In genomic region chr13:91175347-91175746, GRCm38 (mm10) we compare ENCODE assay signal across 20 mouse cellular contexts. TPM values are rescaled to one million over a fixed set of nuclear protein-coding genes. Genes with fewer than 3 reads are reported as not detected.
A peak's percentile ranks its signal among the peaks of the same experiment; 100 is the strongest.
DNase-seq lines count a peak whose midpoint lies in the region; ATAC-seq and TF ChIP-seq lines count a peak whose summit lies in the region.
"Had no signal": no experiment of that assay in that cellular context is flagged by ENCODE, and none has a peak within 500 bp of the region (broad histone marks: within the 10 kb centered on the region; RNA-seq: fewer than 3 reads in every experiment).

No protein-coding gene starts in this region.

- H3K4me2 ChIP-seq in forebrain, embryonic 12.5 days: no peak overlapping the region
- no peak overlapping the region for H3K4me2 ChIP-seq in intestine, postnatal 0 days (replicated peaks; ENCODE audit: low read depth)
- H3K4me2 ChIP-seq: embryonic facial prominence, embryonic 15.5 days; midbrain, embryonic 15.5 days had no signal

- peak overlapping the region; percentile 68 for H3K27ac ChIP-seq in forebrain, embryonic 10.5 days
- H3K27ac ChIP-seq in forebrain, embryonic 12.5 days: no peak overlapping the region
- no peak overlapping the region for H3K27ac ChIP-seq in intestine, postnatal 0 days (ENCODE audit: low read depth, low read length)
- H3K27ac ChIP-seq: embryonic facial prominence, embryonic 15.5 days; kidney, postnatal 0 days; left cerebral cortex, adult 2 months; midbrain, embryonic 15.5 days had no signal

- DNase-seq in forebrain, embryonic 10.5 days (ENCODE audit: extremely low spot score, low spot score): no peak
- peak; percentile 90 for DNase-seq in brain, adult 2 months (ENCODE audit: low read depth, low spot score)
- peak; percentile 55 for DNase-seq in cerebellum, adult 8-10 months
- peak; percentile 58 to 59 for DNase-seq in cerebellum, postnatal 36 days
- DNase-seq: adrenal gland, postnatal 25 days; forebrain, postnatal 0 days; layer of hippocampus, adult 9-11 months; lung, postnatal 4 days; right cerebral cortex, adult 18-20 months; right cerebral cortex, postnatal 4 days; thymus, postnatal 25 days had no signal

- H3K27me3 ChIP-seq in forebrain, embryonic 10.5 days (ENCODE audit: poor library complexity, severe bottlenecking): no peaks in the 10 kb centered on the region
- H3K27me3 ChIP-seq in forebrain, embryonic 12.5 days: no peaks in the 10 kb centered on the region
- no peaks in the 10 kb centered on the region for H3K27me3 ChIP-seq in intestine, postnatal 0 days (replicated peaks; ENCODE audit: control insufficient read depth, insufficient read depth, low read length)
- H3K27me3 ChIP-seq: embryonic facial prominence, embryonic 15.5 days; midbrain, embryonic 15.5 days had no signal

- no peak for ATAC-seq in forebrain, embryonic 12.5 days (ENCODE audit: low FRiP score)
- no peak for ATAC-seq in erythroid progenitor cell, adult 5-6 weeks (replicated peaks; ENCODE audit: low FRiP score, poor library complexity, severe bottlenecking)
- ATAC-seq in intestine, postnatal 0 days: no peak
- ATAC-seq: forebrain, postnatal 0 days; hindbrain, embryonic 16.5 days; intestine, embryonic 16.5 days; midbrain, embryonic 15.5 days had no signal

- H3K9me3 ChIP-seq in forebrain, embryonic 10.5 days: no peaks in the 10 kb centered on the region
- H3K9me3 ChIP-seq in forebrain, embryonic 12.5 days: no peaks in the 10 kb centered on the region
- no peaks in the 10 kb centered on the region for H3K9me3 ChIP-seq in intestine, postnatal 0 days (ENCODE audit: control insufficient read depth)
- H3K9me3 ChIP-seq: embryonic facial prominence, embryonic 15.5 days; midbrain, embryonic 15.5 days had no signal

- no peak for TF ChIP-seq CTCF in intestine, postnatal 0 days (IDR thresholded peaks at IDR 0.05; ENCODE audit: low read depth)

- H3K4me1 ChIP-seq in forebrain, embryonic 10.5 days: peaks cover 26% of the 10 kb centered on the region
- peaks cover 22% of the 10 kb centered on the region for H3K4me1 ChIP-seq in forebrain, embryonic 12.5 days
- H3K4me1 ChIP-seq in intestine, postnatal 0 days (replicated peaks; ENCODE audit: control insufficient read depth, insufficient read depth, low read length): no peaks in the 10 kb centered on the region

- H3K36me3 ChIP-seq in forebrain, embryonic 10.5 days (replicated peaks): no peaks in the 10 kb centered on the region
- no peaks in the 10 kb centered on the region for H3K36me3 ChIP-seq in forebrain, embryonic 12.5 days (replicated peaks)
- no peaks in the 10 kb centered on the region for H3K36me3 ChIP-seq in intestine, postnatal 0 days (ENCODE audit: control insufficient read depth, insufficient read depth)
- H3K36me3 ChIP-seq: embryonic facial prominence, embryonic 15.5 days; midbrain, embryonic 15.5 days had no signal

- 63% methylated on average over 3 of the region's 3 CpGs for WGBS in forebrain, embryonic 10.5 days
- WGBS in forebrain, embryonic 12.5 days: 66% methylated on average over 3 of the region's 3 CpGs
- WGBS in intestine, postnatal 0 days: 75% methylated on average over 3 of the region's 3 CpGs

- no peak overlapping the region for H3K4me3 ChIP-seq in forebrain, embryonic 10.5 days
- no peak overlapping the region for H3K4me3 ChIP-seq in forebrain, embryonic 12.5 days (replicated peaks)
- no peak overlapping the region for H3K4me3 ChIP-seq in intestine, postnatal 0 days (ENCODE audit: low read depth, low read length)
- H3K4me3 ChIP-seq: embryonic facial prominence, embryonic 15.5 days; left cerebral cortex, adult 2 months; midbrain, embryonic 15.5 days had no signal

- H3K9ac ChIP-seq in forebrain, embryonic 12.5 days: no peak overlapping the region
- H3K9ac ChIP-seq in intestine, postnatal 0 days (ENCODE audit: low read depth, low read length): no peak overlapping the region
- H3K9ac ChIP-seq: embryonic facial prominence, embryonic 15.5 days; forebrain, postnatal 0 days; midbrain, embryonic 15.5 days had no signal

RNA-seq across cellular contexts. Expression of gene Atg10, which starts 48.4 kb away (rescaled TPM):
- polyA plus RNA-seq in forebrain, embryonic 10.5 days (2016; fragmentation: Nextera tagmentation; extraction: Ambion mirVana): 8.1 and 8.5 TPM in 2 replicates
- polyA plus RNA-seq in forebrain, embryonic 12.5 days (2016; fragmentation: Nextera tagmentation; extraction: Ambion mirVana): 15.3 and 16.0 TPM in 2 replicates
- 4.2 and 6.1 TPM in 2 replicates for total RNA-seq in erythroid progenitor cell, adult 5-6 weeks (2015; ENCODE audit: low replicate concordance)
- 1.7 and 3.8 TPM in 2 replicates for total RNA-seq in erythroid progenitor cell, adult 5-6 weeks (2017; ENCODE audit: low replicate concordance)
- polyA plus RNA-seq in intestine, postnatal 0 days (2015; fragmentation: Nextera tagmentation; extraction: Ambion mirVana): 24.5 and 29.1 TPM in 2 replicates
